Mouse (Mus musculus): ENCODE measurements at regions not wholly inside any gene's neighbourhood (a gene's known extent, or its start where the extent isn't known, plus 50 kb on each side); places are given as distances from the start of the nearest gene placed in this dataset.
A peak's percentile ranks its signal among the peaks of the same experiment; 100 is the strongest.

DNA sequence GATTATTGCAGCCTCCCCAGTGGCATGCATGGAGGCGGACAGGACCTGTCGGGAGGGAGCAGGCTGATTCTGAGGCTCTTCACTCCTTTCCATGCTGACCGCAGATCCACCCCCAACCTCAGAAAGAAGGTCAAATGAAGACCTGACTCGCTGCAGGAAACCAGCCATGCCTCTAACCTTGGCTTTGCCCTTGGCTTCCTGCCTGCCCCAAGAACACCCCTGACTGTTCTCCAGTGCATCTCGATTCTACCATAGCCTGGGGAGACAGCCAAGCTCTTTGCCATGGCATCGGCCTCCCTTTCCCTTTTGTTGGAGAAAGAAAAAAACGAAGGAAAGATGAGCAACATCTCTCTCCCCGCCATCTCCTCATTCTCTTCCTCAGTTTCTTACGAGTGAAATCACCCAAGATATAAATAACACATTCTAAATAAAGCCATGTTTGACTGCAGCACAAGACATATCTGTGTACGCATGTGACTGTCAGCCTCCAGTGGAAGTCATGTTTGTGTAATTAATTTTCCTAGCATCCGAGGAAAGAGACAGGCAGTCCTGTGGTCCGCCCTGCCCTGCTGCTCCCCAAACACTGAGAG lies 102.4 kb upstream of the Sdk1 start:
- DNase-seq = peak; percentile 92

DNA sequence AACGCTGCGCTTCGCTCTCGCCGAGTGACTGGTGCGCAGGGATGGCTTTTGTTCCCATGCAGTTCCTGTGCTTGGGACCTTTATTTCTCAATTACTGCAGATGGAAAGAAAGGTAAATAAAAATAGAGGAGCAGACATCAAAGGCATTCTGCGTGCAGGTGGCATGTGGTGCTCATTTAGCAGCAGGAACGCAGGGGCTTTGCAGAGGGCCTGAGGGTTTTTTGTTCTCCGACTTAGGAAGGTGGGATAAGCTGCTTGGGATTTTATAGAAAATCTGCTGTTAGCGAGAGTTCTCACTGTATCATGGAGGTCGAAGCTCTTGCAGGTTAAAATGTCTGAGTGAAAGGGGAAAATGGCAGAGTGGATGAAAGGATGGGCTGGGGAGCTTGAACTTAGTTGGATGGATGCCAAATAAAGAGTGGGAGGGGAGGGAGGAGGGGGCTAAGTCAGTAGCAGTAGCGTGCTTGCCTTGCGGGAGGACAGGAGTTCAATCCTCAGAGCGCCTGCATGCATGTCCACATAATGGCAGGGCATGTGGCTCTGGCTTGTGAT lies 101.9 kb upstream of the Sdk1 start:
- peak; percentile 72 for DNase-seq

DNA sequence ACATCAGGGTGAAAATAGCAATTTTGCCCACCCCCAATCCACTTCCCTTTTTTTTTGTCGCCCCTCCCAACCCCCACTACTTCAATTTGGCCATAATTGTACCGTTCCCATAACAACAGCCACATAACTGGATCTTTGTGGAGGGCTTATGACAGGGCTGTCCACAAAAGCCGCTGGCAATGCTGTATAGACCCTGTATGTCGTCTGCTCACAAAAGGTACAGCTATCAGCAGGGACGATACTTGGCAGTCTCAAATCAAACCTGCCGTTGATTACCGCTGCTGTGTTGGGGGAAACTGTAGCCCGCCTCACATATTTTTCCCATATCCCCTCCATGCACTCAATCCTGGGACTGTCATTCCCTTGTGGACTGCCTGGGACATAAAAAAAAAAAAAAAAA lies 80.9 kb upstream of the Sdk1 start:
- no peak for DNase-seq

DNA sequence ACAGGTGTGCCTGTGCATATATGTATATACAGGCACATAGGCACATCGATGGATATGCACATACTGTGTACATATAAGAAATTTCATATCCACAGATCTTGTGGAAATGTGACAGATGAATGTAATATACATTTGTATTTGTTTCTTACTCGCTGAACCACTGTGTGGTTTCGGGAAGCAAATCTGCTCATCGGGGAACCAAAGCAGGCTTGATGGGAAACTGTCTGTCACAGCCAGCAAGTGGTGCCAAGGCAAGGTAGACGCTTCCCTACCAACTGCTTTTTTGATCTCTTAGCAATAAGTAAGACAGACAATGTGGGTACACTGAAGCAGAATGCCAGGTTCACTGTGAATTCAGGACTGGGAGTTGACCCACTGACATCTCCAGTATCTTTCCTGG lies 80.3 kb upstream of the Sdk1 start:
- DNase-seq = no peak

DNA sequence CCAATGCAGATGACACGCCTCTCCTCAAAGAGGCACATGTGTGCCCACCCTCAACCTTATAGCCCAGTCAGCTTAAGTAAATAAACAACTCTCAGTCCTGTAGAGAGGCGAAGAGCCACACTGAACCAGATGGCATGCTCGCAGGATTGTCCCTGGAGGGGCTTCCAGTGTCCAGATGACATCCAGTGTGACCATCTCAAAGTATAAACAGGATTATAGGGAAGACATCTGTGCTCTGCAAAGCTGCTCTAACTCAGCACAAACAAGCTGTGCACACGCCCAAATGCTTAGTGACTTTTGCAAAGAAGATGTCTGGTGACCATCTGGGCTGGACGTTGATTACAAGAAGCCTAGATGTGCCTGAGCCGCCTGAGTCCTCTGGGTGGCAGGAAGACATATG lies 58.8 kb upstream of the Sdk1 start:
- no peak for DNase-seq

DNA sequence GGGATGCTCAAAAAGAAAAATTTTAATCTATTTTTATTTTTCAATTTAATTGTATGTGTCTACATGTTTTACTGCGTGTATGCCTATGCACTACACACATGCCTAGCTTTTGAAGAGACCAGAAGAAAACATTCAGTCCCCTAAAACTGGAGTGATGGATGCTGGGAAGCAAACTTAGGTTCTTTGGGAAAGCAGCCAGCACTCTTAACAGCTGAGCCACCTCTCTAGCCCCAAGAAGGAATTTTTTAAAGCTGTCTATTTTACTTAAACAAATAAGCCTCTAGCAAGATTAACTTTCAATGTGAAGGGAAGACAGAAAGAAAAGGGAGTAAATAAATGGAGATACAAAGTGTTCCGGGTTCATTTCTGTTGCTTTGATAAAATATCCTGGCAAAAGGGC lies 52.3 kb upstream of the Sdk1 start:
- no peak for DNase-seq
